Mouse (Mus musculus) frontal cortex, postnatal 14 days (tissue): ENCODE measurements around the gene Scn3a.

Experiments
- DNase-seq, 2 experiments: peaks; one replicate each; pipeline ENCODE4 v3.0.0; 2022; ENCODE audit warnings: low spot score in 2 of 2

Gene Scn3a

DNA sequence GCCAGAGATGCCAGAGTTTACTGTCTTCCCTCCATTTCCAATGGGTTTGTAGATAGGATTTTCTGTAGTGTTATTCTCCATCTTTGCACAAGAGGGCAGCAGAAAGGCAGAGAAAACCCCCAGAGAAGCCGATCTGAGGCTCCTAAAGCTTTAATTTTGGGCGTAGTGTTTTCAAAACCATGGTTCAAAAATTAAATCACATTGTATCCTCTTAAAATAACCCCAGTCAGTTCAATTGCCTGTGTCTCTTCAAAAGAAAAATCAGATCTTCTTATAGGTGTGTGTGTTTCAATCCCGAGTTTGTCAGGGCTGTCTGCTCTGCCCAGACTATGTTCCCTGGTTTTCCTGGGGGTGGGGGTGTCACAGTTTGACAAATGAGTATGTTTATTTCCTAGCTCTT lies 153.7 kb downstream of the Scn3a start:
- DNase-seq = no peak
